Mouse (Mus musculus): Measurements from ENCODE around the gene Trio.
A peak's percentile ranks its signal among the peaks of the same experiment; 100 is the strongest.

Trio gene

GRCm38 (mm10) chr15:27877831-27878230 lies 147.8 kb downstream of the Trio start:
- DNase-seq (ENCODE audit: low spot score in 2 of 2), result no peak

GRCm38 (mm10) chr15:27876327-27876726 lies 149.3 kb downstream of the Trio start:
- DNase-seq (ENCODE audit: low spot score in 2 of 2), result no peak

DNA sequence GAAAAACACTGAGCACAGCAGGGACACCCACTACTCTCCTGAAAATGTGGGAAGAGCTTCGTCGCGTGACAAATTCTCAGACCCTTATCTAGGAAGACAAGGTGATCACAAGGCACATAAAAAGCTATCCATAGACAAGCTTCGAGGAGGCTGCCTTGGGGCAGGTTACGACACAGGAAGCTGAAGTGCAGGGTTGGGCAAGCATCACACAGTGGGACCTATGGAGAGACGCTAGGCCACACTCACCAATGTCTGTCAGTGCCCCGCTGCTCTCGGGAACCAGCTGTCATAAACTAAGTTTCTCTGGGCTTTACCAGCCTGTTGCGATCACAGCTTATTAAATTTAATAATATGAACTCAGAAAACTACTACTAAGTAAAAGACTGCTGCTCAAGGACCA lies 149.9 kb downstream of the Trio start:
- DNase-seq (ENCODE audit: low spot score in 2 of 2), result no peak

GRCm38 (mm10) chr15:27873747-27874320 lies 151.8 kb downstream of the Trio start:
- DNase-seq (ENCODE audit: low spot score in 2 of 2), result no peak

DNA sequence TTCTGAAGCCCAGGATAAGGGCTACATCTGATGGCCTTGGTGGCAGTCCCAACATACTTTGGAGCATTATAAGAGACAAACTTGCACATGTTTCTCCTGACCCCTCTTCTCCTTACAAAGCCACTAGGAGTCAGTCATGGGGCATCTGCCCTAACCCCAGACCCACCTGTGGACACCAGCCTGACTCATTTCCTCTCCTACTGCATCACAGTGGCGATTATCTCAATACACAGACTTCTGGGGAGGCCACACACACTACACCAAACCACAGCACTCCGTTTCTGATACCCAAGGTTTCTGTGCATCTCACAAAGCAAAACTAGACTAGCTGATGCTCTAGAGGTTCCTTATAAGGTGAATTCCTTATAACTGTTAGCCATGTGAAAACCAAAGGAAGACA lies 153.4 kb downstream of the Trio start:
- DNase-seq (ENCODE audit: low spot score in 2 of 2), result no peak

DNA sequence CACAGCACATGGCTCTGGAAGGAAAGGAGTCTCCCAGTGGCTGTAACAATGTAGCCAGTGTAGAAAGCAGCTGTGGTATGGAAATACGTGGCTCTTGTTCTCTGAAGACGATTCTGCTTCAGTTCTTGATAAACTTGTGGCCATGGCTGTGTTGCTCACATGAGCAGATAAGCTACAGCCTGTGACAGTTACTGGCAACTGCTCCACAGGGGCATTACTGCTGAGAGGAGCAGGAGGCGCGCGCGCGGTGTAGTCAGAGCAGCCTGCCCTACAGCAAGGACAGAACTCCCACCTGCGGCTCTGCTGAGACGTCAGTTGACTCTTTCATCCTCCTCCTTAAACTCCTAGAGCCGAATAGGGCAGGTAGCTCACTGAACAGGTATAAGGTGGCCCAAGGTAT lies 153.9 kb downstream of the Trio start:
- no peak for DNase-seq (ENCODE audit: low spot score in 2 of 2)

DNA sequence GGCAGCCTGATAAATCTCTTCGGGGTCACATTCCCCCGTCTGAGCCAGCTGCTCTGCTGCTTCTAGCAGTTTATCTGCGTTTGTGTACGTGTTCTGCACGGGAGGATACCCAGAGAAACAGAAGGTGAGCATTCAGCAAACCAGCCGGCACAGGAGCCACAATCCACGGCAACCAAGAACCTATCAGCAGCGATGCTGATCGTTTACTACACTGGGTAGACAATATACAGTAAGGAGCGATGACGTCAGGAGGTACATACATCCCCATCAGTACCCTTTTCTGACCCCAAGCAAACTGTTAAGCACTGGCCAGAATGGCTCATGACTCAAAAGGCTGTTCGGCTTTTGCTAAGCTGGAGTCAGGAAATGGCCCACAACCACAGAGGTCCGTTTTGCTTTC lies 154.4 kb downstream of the Trio start:
- DNase-seq (ENCODE audit: low spot score in 2 of 2), result no peak

DNA sequence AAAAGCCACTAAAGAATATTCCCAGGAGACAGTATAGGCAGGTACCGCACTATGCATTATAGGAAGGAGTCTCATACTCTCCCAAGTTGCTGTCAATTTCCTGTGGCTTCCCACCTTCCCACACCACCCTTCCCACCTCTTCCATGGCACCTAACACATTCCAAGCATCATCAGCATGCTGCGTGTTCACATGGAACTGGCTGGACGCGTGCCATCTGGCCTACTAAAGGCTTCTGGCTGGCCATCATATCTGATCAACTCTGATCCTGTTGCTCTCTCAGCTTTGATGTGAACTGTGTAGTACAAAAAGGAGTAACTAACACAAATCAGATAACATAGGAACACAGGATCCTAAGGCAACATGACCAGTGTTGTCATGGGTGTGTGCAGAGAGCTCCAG lies 156.6 kb downstream of the Trio start:
- no peak for DNase-seq (ENCODE audit: low spot score in 2 of 2)

DNA sequence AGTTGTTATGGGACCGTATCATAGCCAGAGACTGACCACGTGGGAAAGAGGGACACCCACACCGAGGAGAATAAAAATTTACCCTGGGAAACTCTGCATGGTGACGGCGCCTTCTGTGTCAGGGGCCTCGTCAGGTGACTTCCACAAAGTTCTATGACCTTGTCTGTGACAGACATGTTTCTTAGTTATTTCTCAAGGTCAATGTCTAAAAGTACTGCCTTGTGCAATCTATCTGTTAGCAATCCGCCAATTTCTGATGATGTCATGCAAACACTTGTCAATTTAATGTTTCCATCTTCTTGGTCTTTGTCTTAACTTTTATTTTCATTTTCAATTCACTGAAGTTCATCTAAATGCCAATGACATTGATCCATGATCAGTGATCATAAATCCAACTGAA lies 157.8 kb downstream of the Trio start:
- no peak for DNase-seq (ENCODE audit: low spot score in 2 of 2)

DNA sequence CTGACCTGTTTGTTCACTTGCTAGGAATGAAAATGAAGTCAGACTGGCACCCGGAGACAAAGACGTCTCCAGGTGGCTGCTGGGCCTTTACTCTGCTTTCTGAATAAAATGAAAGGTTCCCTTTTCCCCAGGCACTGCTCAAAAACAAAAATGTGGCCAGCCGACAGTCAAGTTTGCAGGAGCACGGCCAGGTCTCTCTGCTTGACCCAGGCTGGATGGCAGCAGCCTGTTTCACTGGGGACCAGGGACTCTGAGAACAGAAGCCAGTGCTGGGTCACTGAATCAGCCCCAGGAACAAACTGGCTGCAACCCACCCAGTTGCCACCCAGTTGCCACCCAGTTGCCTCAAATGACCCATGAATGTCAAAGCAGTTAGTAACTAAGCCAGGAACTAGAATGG lies 159.2 kb downstream of the Trio start:
- DNase-seq (ENCODE audit: low spot score in 2 of 2), result no peak

- DNase-seq (ENCODE audit: low spot score in 2 of 2), result no peak
Measured at GRCm38 (mm10) chr15:27866053-27866452, 159.6 kb downstream of the Trio start.

- no peak for DNase-seq (ENCODE audit: low spot score in 2 of 2)
Measured at GRCm38 (mm10) chr15:27864397-27864796, 161.3 kb downstream of the Trio start.

DNA sequence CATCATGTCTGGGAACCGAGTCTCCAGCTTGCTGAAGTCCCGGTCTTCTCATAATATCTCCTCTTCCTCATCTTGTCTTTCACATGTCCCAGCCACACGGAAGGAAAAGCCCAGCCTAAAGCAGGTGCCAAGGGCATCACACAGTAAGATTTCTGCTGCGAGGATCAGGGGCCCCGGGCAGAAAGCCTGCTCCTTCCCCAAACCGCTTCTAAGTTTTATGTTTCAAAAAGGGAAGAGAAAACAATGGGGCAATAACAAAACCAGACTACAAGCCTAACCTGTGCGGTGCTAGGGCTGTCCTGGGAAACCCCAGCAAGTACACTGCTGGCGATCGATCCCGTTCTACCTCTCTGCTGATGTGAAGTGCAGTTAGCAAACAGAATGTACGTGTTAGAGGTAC lies 162.7 kb downstream of the Trio start:
- DNase-seq (ENCODE audit: low spot score in 2 of 2), result no peak

DNA sequence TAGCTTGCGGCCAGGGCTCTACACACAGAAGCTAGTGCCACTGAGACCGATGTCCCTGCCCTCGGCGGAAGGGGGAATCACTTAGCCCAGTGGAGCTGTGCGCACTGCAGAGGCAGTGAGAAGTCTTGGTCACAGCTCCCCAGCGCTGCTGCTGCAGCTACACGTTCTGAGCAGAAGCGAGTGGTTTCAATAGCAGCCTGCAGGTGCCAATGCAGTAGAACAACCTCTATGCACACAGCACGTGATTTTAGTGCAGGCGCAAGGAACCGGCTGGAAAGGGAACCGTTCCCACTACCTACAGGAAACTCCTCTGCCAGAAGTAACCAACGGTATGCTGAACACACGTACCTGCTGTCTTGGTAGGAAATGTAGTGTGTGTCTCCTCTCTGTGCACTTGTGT lies 165.2 kb downstream of the Trio start:
- no peak for DNase-seq (ENCODE audit: low spot score in 2 of 2)

DNA sequence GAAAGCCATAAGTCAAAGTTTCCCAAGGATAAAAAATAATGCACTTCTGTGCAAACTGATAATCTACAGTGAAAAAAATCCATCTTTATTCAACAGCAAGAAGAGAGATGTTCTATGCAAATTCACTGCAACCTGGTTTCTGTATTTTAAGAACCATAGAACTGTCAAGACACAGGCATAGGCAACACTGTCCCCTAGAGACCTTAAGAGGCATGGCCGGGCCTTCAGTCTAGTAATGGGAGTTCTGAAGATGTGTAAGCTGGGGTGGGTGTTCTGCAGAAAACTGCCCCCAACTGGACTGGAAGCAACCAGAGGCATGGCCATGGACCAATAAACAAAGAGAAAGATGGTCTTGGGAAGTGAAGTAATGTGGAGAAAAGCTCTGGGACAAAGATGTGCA lies 166.1 kb downstream of the Trio start:
- no peak for DNase-seq (ENCODE audit: low spot score in 2 of 2)

DNA sequence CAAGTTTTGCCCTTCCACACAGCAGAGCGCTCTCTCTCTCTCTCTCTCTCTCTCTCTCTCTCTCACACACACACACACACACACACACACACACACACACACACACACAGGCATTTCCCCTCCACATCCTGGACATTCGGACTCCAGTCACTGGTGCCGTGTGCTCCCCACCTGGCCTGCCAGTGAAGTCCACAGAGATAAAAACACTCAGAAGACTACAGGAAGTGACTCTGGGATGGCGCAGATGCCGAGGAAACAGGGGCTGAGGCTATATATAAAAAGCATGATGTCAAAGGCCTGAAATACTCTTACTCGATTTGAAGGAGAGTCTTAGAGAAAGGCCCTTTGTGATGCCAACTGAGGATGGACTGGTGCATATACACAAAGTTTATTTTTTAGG lies 166.5 kb downstream of the Trio start:
- DNase-seq (ENCODE audit: low spot score in 2 of 2), result no peak

- DNase-seq (ENCODE audit: low spot score in 2 of 2), result no peak
Measured at GRCm38 (mm10) chr15:27858179-27858819, 167.3 kb downstream of the Trio start.

- DNase-seq (ENCODE audit: low spot score in 2 of 2), result no peak
Measured at GRCm38 (mm10) chr15:27857242-27857641, 168.4 kb downstream of the Trio start.

GRCm38 (mm10) chr15:27856050-27856787 lies 169.4 kb downstream of the Trio start:
- no peak for DNase-seq (ENCODE audit: low spot score in 2 of 2)

GRCm38 (mm10) chr15:27851312-27851711 lies 174.3 kb downstream of the Trio start:
- DNase-seq (ENCODE audit: low spot score in 2 of 2), result no peak

DNA sequence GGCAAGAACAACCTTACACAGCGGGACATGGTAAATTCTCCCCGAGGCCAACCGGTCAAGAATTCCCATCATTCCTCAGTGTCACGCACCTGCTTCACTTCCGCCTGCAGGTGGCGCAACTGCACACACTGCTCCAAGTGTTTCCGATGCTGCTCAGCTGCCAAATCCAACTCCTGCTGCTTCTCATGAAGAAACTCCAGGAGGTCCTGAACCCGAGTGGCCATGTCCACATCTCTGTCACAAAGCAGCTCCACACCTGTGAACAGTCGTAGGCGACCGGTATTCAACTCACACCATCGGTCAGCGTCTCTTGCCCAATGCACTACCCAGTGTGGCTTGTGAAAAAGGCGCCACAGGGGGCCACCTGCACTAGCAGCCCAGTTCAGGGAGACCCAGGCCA lies 174.7 kb downstream of the Trio start:
- DNase-seq (ENCODE audit: low spot score in 2 of 2), result peak; percentile 57 to 60

DNA sequence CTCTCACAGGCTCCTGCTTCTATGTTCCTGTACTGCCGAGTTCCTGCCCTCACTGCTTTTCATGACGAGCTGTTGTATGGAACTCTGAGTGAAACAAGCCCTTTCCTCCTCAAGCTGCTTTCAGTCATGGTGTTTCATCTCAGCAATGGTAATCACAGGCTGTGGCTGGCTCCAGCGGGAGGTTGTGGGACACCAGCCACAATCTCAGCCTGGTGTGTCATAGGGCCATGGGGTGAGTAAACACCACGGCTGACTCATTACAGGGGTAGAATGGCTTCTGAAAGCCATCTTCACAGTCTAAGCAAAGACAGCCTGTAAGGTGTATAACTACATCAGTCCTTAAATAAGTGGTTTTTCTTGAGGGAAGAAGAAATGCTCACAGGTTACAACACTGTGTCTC lies 175.7 kb downstream of the Trio start:
- no peak for DNase-seq (ENCODE audit: low spot score in 2 of 2)

- DNase-seq (ENCODE audit: low spot score in 2 of 2), result no peak
Measured at GRCm38 (mm10) chr15:27841696-27842095, 184.0 kb downstream of the Trio start.

All from right cerebral cortex, postnatal 10 days (tissue).